9 mouse cellular contexts compared by ENCODE assay signal in genomic region chr8:127064361-127065112, GRCm38 (mm10). TPM values are rescaled to one million over a fixed set of nuclear protein-coding genes. Genes with fewer than 3 reads are reported as not detected.
DNase-seq lines count a peak whose midpoint lies in the region; ATAC-seq lines count a peak whose summit lies in the region.
"Had no signal": no experiment of that assay in that cellular context is flagged by ENCODE, and none has a peak within 500 bp of the region (broad histone marks: within the 10 kb centered on the region; RNA-seq: fewer than 3 reads in every experiment).

No protein-coding gene starts in this region.

- H3K27me3 ChIP-seq in embryonic facial prominence, embryonic 13.5 days: no peaks in the 10 kb centered on the region
- H3K27me3 ChIP-seq in liver, embryonic 13.5 days: peaks cover 63% of the 10 kb centered on the region
- H3K27me3 ChIP-seq in neural tube, embryonic 13.5 days: no peaks in the 10 kb centered on the region

- DNase-seq in thymus, postnatal 4 days: peak; percentile 20
- DNase-seq in thymus, postnatal 25 days: no peak
- DNase-seq in heart, adult 9 months (ENCODE audit: low spot score in 2 of 2): peak; percentile 34 to 45
- peak; percentile 31 to 58 for DNase-seq in kidney, adult 8-10 months
- DNase-seq in liver, embryonic 13.5 days: no peak
- DNase-seq in urinary bladder, postnatal 14 days (ENCODE audit: low spot score): peak; percentile 58

- peak overlapping the region; percentile 96 for H3K4me3 ChIP-seq in embryonic facial prominence, embryonic 13.5 days
- H3K4me3 ChIP-seq in liver, embryonic 13.5 days (replicated peaks): peak overlapping the region; percentile 63
- H3K4me3 ChIP-seq in neural tube, embryonic 13.5 days: peak overlapping the region; percentile 95

- H3K36me3 ChIP-seq in embryonic facial prominence, embryonic 13.5 days: no peaks in the 10 kb centered on the region
- H3K36me3 ChIP-seq in liver, embryonic 13.5 days: no peaks in the 10 kb centered on the region
- no peaks in the 10 kb centered on the region for H3K36me3 ChIP-seq in neural tube, embryonic 13.5 days
- H3K36me3 ChIP-seq: G1E had no signal

- H3K9ac ChIP-seq in embryonic facial prominence, embryonic 13.5 days: peak overlapping the region; percentile 99
- peak overlapping the region; percentile 72 for H3K9ac ChIP-seq in liver, embryonic 13.5 days
- H3K9ac ChIP-seq in neural tube, embryonic 13.5 days: peak overlapping the region; percentile 95

- under 1% methylated on average over 80 of the region's 80 CpGs for WGBS in embryonic facial prominence, embryonic 13.5 days
- under 1% methylated on average over 78 of the region's 80 CpGs for WGBS in liver, embryonic 13.5 days (ENCODE audit: insufficient replicate concordance)
- under 1% methylated on average over 75 of the region's 80 CpGs for WGBS in neural tube, embryonic 13.5 days

- H3K4me2 ChIP-seq in embryonic facial prominence, embryonic 13.5 days: peak overlapping the region; percentile 72
- peak overlapping the region; percentile 55 for H3K4me2 ChIP-seq in liver, embryonic 13.5 days
- H3K4me2 ChIP-seq in neural tube, embryonic 13.5 days: peak overlapping the region; percentile 74

- H3K27ac ChIP-seq in embryonic facial prominence, embryonic 13.5 days: peak overlapping the region; percentile 98
- peak overlapping the region; percentile 68 for H3K27ac ChIP-seq in liver, embryonic 13.5 days
- H3K27ac ChIP-seq in neural tube, embryonic 13.5 days (replicated peaks): peak overlapping the region; percentile 95

- ATAC-seq in embryonic facial prominence, embryonic 13.5 days (ENCODE audit: insufficient number of reproducible peaks, insufficient read depth, low FRiP score, low TSS enrichment, low read depth): peak; percentile 68
- peak; percentile 43 for ATAC-seq in liver, embryonic 13.5 days (ENCODE audit: low read depth)
- ATAC-seq in neural tube, embryonic 13.5 days (ENCODE audit: low read depth): peak; percentile 75

- no peaks in the 10 kb centered on the region for H3K9me3 ChIP-seq in embryonic facial prominence, embryonic 13.5 days
- H3K9me3 ChIP-seq in liver, embryonic 13.5 days (replicated peaks): no peaks in the 10 kb centered on the region
- H3K9me3 ChIP-seq in neural tube, embryonic 13.5 days: no peaks in the 10 kb centered on the region

- H3K4me1 ChIP-seq in embryonic facial prominence, embryonic 13.5 days: peaks cover 46% of the 10 kb centered on the region
- peaks cover 18% of the 10 kb centered on the region for H3K4me1 ChIP-seq in liver, embryonic 13.5 days (replicated peaks)
- H3K4me1 ChIP-seq in neural tube, embryonic 13.5 days (replicated peaks): peaks cover 47% of the 10 kb centered on the region

RNA-seq across cellular contexts. Expression of gene Pard3, which starts 0.8 kb away (rescaled TPM):
- 35.6 and 36.4 TPM in 2 replicates for polyA plus RNA-seq in embryonic facial prominence, embryonic 13.5 days (2015; fragmentation: Nextera tagmentation; extraction: Ambion mirVana)
- 5.4 and 5.6 TPM in 2 replicates for polyA plus RNA-seq in liver, embryonic 13.5 days (2015; fragmentation: Nextera tagmentation; extraction: Ambion mirVana)
- polyA plus RNA-seq in neural tube, embryonic 13.5 days (2015; fragmentation: Nextera tagmentation; extraction: Ambion mirVana): 20.9 and 22.2 TPM in 2 replicates
- polyA plus RNA-seq: G1E had no signal

Comparison
In these comparisons a context has a peak if more than half of its experiments do, and no peak if none do; other contexts are left out.
1. DNase-seq: peak in thymus, postnatal 4 days (single experiment), heart, adult 9 months (2 of 2), kidney, adult 8-10 months (2 of 2) and urinary bladder, postnatal 14 days (single experiment); none in thymus, postnatal 25 days (single experiment) and liver, embryonic 13.5 days (single experiment).
2. Peak in every context shown above with its lines, with median percentiles within 50 percentile points of each other: ATAC-seq, H3K27ac ChIP-seq, H3K4me2 ChIP-seq, H3K4me3 ChIP-seq and H3K9ac ChIP-seq.